Mouse (Mus musculus): ENCODE results near the gene Ccnk.

Gene Ccnk

DNA sequence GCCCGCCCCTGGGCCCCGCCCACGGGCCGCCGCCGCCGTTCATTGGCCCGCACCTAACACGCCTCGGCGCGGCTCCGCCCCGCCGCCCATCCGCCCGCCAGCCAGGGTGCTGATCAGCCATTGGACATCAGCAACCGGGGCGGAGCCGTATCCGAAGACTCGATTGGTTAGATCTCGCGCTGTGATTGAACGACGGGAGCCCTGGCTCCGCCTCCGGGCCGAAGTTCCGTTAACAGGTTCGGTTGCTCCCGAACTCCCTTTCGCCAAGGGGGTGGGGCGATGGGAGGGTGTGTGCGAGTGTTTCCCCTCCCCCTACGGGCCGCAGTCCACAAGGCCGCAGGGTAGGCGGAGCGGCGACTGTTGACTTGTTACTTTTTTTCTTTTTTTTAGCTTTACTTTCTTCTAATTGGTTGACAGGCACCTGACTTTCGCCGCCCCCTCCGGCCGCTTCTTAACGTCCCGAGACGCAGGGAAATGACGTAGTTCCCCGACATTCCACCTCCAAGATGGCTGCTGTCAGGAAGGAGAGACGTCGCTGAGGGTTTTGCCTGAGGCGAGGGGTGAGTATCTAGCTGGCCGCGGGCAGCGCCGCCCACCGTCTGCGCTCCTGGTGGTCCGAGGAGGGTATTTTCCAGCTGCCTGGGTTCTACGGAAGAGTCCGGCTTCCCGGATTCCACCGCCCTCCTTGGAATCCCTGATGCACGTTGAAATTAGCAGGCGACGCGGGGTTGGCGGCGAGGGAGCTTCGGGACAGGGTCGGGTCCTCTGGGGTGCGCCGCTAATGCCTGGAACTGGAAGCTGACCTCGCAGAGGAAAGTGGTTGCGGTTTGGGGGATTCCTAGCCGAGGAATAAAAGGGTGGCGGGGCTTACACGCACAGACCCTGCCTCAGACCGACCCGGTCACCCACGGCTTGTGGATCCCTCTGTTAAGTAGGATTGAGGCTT is at the start of gene Ccnk:
Gene Ccnk (plus strand): TSS at position 259 of the 946 bp plus-strand sequence.
- DNase-seq = peak; percentile 99 to 100

- DNase-seq = peak; percentile 25 to 48
Measured at GRCm38 (mm10) chr12:108132450-108133070, 46.8 kb upstream of the Ccnk start.

DNA sequence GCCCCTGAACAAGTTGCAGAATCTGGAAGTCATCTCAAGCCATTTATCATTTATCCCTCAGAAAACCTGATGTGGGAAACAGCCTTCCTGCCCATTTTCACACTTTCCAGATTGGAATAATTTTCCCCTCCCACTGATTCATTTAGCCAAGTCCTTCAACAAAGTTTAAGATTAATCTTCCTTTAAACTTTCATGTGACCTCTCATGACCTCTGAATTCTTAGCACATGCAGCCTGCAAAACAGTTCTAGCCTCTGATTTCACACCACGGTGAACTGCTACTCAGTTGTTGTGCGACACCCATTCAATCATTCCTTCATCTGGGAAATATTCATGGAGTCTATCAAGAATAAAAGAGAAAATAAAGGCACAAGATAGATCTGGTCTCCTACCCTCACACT is 46.2 kb upstream of the Ccnk start:
- DNase-seq = no peak

GRCm38 (mm10) chr12:108135610-108136208 is 43.7 kb upstream of the Ccnk start:
- no peak for DNase-seq

GRCm38 (mm10) chr12:108143624-108144498 is 35.5 kb upstream of the Ccnk start:
- DNase-seq = no peak

- no peak for DNase-seq
Measured at GRCm38 (mm10) chr12:108145198-108145597, 34.2 kb upstream of the Ccnk start.

DNA sequence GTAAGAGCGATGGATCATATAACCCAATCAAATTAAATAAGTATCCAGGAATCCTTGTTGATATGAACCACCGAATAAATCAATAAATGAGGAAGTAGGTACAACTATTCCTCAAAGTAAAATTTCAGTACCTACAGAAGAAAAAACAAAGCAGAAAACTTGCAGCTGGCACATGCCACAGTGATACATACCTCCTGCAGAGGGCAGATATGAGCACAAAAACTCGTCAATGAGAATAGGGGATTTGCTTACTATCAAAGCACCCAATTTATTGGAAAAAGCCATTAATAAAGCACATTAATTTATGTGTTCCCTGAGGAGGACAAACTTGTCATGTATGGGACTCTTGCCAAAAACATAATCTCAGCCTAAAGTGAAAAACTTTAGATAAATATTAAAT is 29.6 kb upstream of the Ccnk start:
- DNase-seq = no peak

GRCm38 (mm10) chr12:108152743-108153142 is 26.6 kb upstream of the Ccnk start:
- no peak for DNase-seq

DNA sequence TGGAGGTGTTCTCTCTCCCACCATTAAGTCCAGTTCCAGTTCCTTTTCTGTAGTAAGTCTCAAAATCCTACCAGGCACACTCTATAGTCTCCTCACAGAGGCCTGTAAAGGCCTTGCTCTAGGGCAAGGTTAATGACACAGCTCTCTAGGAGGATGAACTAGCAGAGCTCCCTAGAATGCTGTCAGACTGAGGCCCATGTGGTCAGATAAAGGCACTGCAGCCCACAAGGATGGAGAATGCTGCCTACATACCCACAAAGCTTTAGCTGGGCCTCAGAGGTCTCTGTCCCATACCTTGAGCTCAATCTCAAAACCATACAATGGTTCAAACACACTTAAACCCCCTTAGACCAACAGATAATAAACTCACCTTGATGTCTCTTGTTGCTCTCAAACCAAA is 19.5 kb upstream of the Ccnk start:
- DNase-seq = no peak

- DNase-seq = peak; percentile 41 to 51
Measured at GRCm38 (mm10) chr12:108162036-108162435, 17.3 kb upstream of the Ccnk start.

- peak in 1 of 2 experiments; percentile 20 for DNase-seq
Measured at GRCm38 (mm10) chr12:108163706-108164105, 15.7 kb upstream of the Ccnk start.

DNA sequence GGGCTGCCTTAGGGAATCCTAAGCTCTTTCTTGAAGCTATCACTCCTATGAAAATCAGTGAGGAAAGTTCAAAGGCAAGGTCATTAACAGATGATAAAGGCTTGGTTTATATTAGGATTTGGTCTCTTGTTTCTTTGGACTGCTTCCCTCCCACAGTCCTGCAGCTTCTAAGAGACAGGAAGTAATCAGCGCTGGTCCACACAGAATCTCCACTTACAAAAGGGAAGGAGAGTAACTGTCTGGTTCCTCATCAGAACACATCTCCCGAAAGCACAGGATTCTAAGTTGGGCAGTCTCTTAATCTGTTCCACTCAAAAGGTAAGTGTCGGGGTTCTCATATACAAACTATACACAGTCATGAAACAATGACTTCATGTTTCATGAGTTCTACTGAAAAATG is 10.5 kb upstream of the Ccnk start:
- no peak for DNase-seq

GRCm38 (mm10) chr12:108170467-108170866 is 8.9 kb upstream of the Ccnk start:
- no peak for DNase-seq

DNA sequence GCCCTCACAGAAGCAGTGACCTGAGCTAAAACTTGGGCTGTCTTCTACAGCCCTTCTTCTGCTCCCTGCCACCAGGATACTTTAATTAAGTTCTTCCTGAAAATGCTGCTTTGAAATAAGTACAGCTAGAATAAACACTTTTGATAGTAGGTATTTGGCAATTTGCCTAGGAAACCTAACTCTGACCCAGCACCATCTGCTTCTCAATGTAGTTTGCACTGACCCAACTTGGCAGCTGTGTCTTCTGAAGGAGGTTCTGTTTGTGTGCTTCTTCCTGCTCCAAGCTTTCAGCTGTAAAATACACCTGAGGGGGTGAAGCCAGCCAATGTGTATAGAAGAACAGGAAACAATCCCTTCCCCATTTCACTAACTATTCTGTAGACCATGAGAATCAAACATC is 8.0 kb upstream of the Ccnk start:
- DNase-seq = no peak

DNA sequence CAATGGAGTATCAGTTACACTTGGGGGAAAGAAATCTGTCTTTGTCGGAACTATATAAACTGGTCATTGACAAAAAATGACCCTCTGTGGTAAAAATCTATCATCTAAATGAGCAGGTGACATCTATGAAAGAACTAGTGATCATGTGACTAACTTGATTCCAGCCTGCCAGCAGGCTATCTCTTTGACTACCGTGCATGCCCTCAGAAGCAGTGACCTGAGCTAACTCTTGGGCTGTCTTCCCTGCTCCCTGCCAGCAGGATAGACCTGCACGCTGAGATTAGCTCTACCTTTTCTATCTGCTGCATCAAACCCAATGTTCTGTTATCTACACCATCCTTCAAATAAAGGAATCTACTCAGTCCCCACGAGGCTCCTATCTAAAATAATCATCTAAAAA is 6.7 kb upstream of the Ccnk start:
- no peak for DNase-seq

GRCm38 (mm10) chr12:108174606-108175505 is 4.5 kb upstream of the Ccnk start:
- DNase-seq = no peak

DNA sequence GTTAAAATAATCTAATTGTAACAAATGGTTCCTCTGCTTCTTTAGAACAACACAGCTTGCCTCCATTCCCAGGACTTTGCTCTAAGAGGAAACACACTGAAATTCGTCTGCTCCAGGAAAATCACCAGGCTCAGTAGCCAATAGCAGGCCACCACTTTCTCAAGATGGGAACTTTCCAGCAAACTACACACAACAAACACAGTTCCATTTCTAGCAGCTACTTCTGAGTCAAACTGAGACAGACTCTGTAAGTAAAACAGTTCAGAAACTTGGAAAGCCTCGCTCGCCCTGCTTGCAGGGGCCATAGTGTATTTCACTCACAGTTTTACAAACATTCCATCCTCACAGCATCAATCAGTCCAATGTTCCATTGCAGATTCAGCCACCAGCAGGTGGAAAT is 3.0 kb upstream of the Ccnk start:
- DNase-seq = no peak

GRCm38 (mm10) chr12:108178331-108179245 is 791 bp upstream of the Ccnk start:
- peak in 1 of 2 experiments; percentile 73 for DNase-seq

- no peak for DNase-seq
Measured at GRCm38 (mm10) chr12:108179246-108179320, 296 bp upstream of the Ccnk start, which contains the start of gene Setd3. Gene Setd3 (minus strand): TSS chr12:108179314.

GRCm38 (mm10) chr12:108181716-108182115 is 2.3 kb downstream of the Ccnk start:
- DNase-seq = no peak

DNA sequence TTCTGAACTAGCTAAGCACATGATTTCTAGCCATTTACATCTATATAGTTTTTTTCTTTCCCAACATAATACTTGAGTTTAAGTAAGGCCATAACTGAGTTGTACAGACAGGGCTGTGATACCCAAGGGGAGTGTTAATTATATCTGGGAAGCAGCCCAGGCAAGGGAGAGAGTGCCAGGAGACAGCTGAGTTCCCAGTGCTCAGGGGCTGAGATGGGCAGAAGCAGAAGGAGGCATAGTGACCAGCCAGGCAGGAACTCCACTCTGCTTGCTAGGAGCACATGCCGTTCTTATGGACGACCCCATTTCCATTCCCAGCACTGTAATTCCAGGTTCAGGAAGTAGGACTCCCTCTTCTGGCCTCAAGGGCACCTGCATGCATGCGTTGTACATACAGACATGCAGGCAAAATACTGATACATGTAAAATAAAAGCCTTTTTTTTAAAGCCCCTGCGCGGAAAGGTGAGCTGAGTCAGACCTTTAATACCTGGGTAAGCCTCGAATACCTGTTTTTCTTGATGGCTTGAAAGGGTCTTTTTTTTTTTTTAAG is 8.2 kb downstream of the Ccnk start:
- DNase-seq = no peak
